Mouse (Mus musculus): Measurements from ENCODE around the gene Col19a1. TPM values are rescaled to one million over a fixed set of nuclear protein-coding genes. Genes with fewer than 3 reads are reported as not detected.

The Col19a1 gene
- polyA plus RNA-seq, 1 experiment = 0.06 TPM

GRCm38 (mm10) chr1:24484161-24484560, 103.1 kb downstream of the Col19a1 start:
- no peaks in the 10 kb centered on the region for H3K4me1 ChIP-seq (ENCODE audit: control insufficient read depth, insufficient read depth, low read length)
- no peak overlapping the region for H3K4me3 ChIP-seq (replicated peaks; ENCODE audit: extremely low read depth, low read depth, low read length)
- TF ChIP-seq CTCF (IDR thresholded peaks at IDR 0.05; ENCODE audit: insufficient read depth, low read length) = no peak
- TF ChIP-seq POLR2A (IDR thresholded peaks at IDR 0.05; ENCODE audit: borderline replicate concordance, extremely low read depth, low read depth, low read length) = no peak
- DNase-seq = no peak
- WGBS = 70% methylated on average over 5 of the region's 5 CpGs

GRCm38 (mm10) chr1:24471096-24471710, 116.1 kb downstream of the Col19a1 start:
- WGBS = 62% methylated on average over 7 of the region's 7 CpGs
- no peak for DNase-seq
- TF ChIP-seq CTCF (IDR thresholded peaks at IDR 0.05; ENCODE audit: insufficient read depth, low read length) (no peak), POLR2A (IDR thresholded peaks at IDR 0.05; ENCODE audit: borderline replicate concordance, extremely low read depth, low read depth, low read length) (no peak)
- H3K4me1 ChIP-seq (ENCODE audit: control insufficient read depth, insufficient read depth, low read length) = no peaks in the 10 kb centered on the region
- no peak overlapping the region for H3K4me3 ChIP-seq (replicated peaks; ENCODE audit: extremely low read depth, low read depth, low read length)

- no peak for DNase-seq
- H3K4me1 ChIP-seq (ENCODE audit: control insufficient read depth, insufficient read depth, low read length) = no peaks in the 10 kb centered on the region
- H3K4me3 ChIP-seq (replicated peaks; ENCODE audit: extremely low read depth, low read depth, low read length) = no peak overlapping the region
- TF ChIP-seq POLR2A (IDR thresholded peaks at IDR 0.05; ENCODE audit: borderline replicate concordance, extremely low read depth, low read depth, low read length) (no peak), CTCF (IDR thresholded peaks at IDR 0.05; ENCODE audit: insufficient read depth, low read length) (no peak)
- 83% methylated on average over 5 of the region's 5 CpGs for WGBS
Observed at GRCm38 (mm10) chr1:24470633-24471032, 116.6 kb downstream of the Col19a1 start.

GRCm38 (mm10) chr1:24461305-24461887, 125.9 kb downstream of the Col19a1 start:
- WGBS = 72% methylated on average over 3 of the region's 3 CpGs
- H3K4me1 ChIP-seq (ENCODE audit: control insufficient read depth, insufficient read depth, low read length) = no peaks in the 10 kb centered on the region
- TF ChIP-seq CTCF (IDR thresholded peaks at IDR 0.05; ENCODE audit: insufficient read depth, low read length) = no peak
- no peak for TF ChIP-seq POLR2A (IDR thresholded peaks at IDR 0.05; ENCODE audit: borderline replicate concordance, extremely low read depth, low read depth, low read length)

GRCm38 (mm10) chr1:24458015-24458414, 129.3 kb downstream of the Col19a1 start:
- 77% methylated on average over 2 of the region's 2 CpGs for WGBS

More at GRCm38 (mm10) chr1:24461305-24461887, 125.9 kb downstream of the Col19a1 start:
- no peak for DNase-seq
- no peak overlapping the region for H3K4me3 ChIP-seq (replicated peaks; ENCODE audit: extremely low read depth, low read depth, low read length)

GRCm38 (mm10) chr1:24452572-24453269, 134.6 kb downstream of the Col19a1 start:
- H3K4me3 ChIP-seq (replicated peaks; ENCODE audit: extremely low read depth, low read depth, low read length) = no peak overlapping the region
- no peak for TF ChIP-seq POLR2A (IDR thresholded peaks at IDR 0.05; ENCODE audit: borderline replicate concordance, extremely low read depth, low read depth, low read length)
- TF ChIP-seq CTCF (IDR thresholded peaks at IDR 0.05; ENCODE audit: insufficient read depth, low read length) = no peak
- DNase-seq = no peak
- no peaks in the 10 kb centered on the region for H3K4me1 ChIP-seq (ENCODE audit: control insufficient read depth, insufficient read depth, low read length)
- WGBS = 60% methylated on average over 10 of the region's 10 CpGs

More at GRCm38 (mm10) chr1:24458015-24458414, 129.3 kb downstream of the Col19a1 start:
- no peak for DNase-seq
- H3K4me3 ChIP-seq (replicated peaks; ENCODE audit: extremely low read depth, low read depth, low read length) = no peak overlapping the region
- H3K4me1 ChIP-seq (ENCODE audit: control insufficient read depth, insufficient read depth, low read length) = no peaks in the 10 kb centered on the region
- TF ChIP-seq POLR2A (IDR thresholded peaks at IDR 0.05; ENCODE audit: borderline replicate concordance, extremely low read depth, low read depth, low read length) = no peak
- no peak for TF ChIP-seq CTCF (IDR thresholded peaks at IDR 0.05; ENCODE audit: insufficient read depth, low read length)

GRCm38 (mm10) chr1:24452159-24452558, 135.1 kb downstream of the Col19a1 start:
- Histone ChIP-seq H3K4me1 (ENCODE audit: control insufficient read depth, insufficient read depth, low read length) (no peaks in the 10 kb centered on the region), H3K4me3 (replicated peaks; ENCODE audit: extremely low read depth, low read depth, low read length) (no peak overlapping the region)
- TF ChIP-seq CTCF (IDR thresholded peaks at IDR 0.05; ENCODE audit: insufficient read depth, low read length) (no peak), POLR2A (IDR thresholded peaks at IDR 0.05; ENCODE audit: borderline replicate concordance, extremely low read depth, low read depth, low read length) (no peak)
- no peak for DNase-seq
- 60% methylated on average over 7 of the region's 7 CpGs for WGBS

GRCm38 (mm10) chr1:24437425-24437824, 149.8 kb downstream of the Col19a1 start:
- Histone ChIP-seq H3K4me1 (ENCODE audit: control insufficient read depth, insufficient read depth, low read length) (no peaks in the 10 kb centered on the region), H3K4me3 (replicated peaks; ENCODE audit: extremely low read depth, low read depth, low read length) (no peak overlapping the region)
- no peak for DNase-seq
- TF ChIP-seq POLR2A (IDR thresholded peaks at IDR 0.05; ENCODE audit: borderline replicate concordance, extremely low read depth, low read depth, low read length) (no peak), CTCF (IDR thresholded peaks at IDR 0.05; ENCODE audit: insufficient read depth, low read length) (no peak)

GRCm38 (mm10) chr1:24428306-24428705, 159.0 kb downstream of the Col19a1 start:
- TF ChIP-seq CTCF (IDR thresholded peaks at IDR 0.05; ENCODE audit: insufficient read depth, low read length) (no peak), POLR2A (IDR thresholded peaks at IDR 0.05; ENCODE audit: borderline replicate concordance, extremely low read depth, low read depth, low read length) (no peak)

More at GRCm38 (mm10) chr1:24428306-24428705, 159.0 kb downstream of the Col19a1 start:
- Histone ChIP-seq H3K4me1 (ENCODE audit: control insufficient read depth, insufficient read depth, low read length) (no peaks in the 10 kb centered on the region), H3K4me3 (replicated peaks; ENCODE audit: extremely low read depth, low read depth, low read length) (no peak overlapping the region)
- no peak for DNase-seq
- 92% methylated on average over 5 of the region's 5 CpGs for WGBS

All from lung, adult 2 months (tissue).